Mouse (Mus musculus) hematopoietic stem cell, adult 5-6 weeks (primary cell): ENCODE measurements around the gene Prtg. TPM values are rescaled to one million over a fixed set of nuclear protein-coding genes. Genes with fewer than 3 reads are reported as not detected.

Experiments
- ATAC-seq, 2 experiments: fragments of 125-278 bp in 1 of 2; replicated peaks in 1 of 2; 2 replicates each; pipeline ENCODE4 v1.8.0; 2016 to 2017; ENCODE audit warnings: inconsistent platforms in 2 of 2, mild to moderate bottlenecking in 2 of 2, moderate number of reproducible peaks in 2 of 2, low read depth in 1 of 2, moderate TSS enrichment in 1 of 2; ENCODE audit not compliant: low FRiP score in 2 of 2, poor library complexity in 2 of 2, severe bottlenecking in 2 of 2, insufficient read depth in 1 of 2, low TSS enrichment in 1 of 2
- total RNA-seq: library from RNA; stranded (forward); fragments of 172-1452, 232-1000 nt; gene quantifications from 2 replicates; pipeline ENCODE4 v1.2.3, GENCODE M21; 2017

The Prtg gene
- total RNA-seq, 1 experiment from 2014 or later: not detected

- ATAC-seq: no peak
Measured at GRCm38 (mm10) chr9:72806146-72806545, 528 bp upstream of the Prtg start.

- ATAC-seq: peak in 1 of 2 experiments; percentile 25; a peak in 1 of 4 replicates
Measured at GRCm38 (mm10) chr9:72807420-72808005, 839 bp downstream of the Prtg start.

- ATAC-seq: no peak
Measured at GRCm38 (mm10) chr9:72808176-72808575, 1.5 kb downstream of the Prtg start.

GRCm38 (mm10) chr9:72808586-72808985 lies 1.9 kb downstream of the Prtg start:
- no peak for ATAC-seq

GRCm38 (mm10) chr9:72809077-72809476 lies 2.4 kb downstream of the Prtg start:
- no peak for ATAC-seq

GRCm38 (mm10) chr9:72810607-72811006 lies 3.9 kb downstream of the Prtg start:
- no peak for ATAC-seq

- ATAC-seq: no peak
Measured at GRCm38 (mm10) chr9:72812091-72812490, 5.4 kb downstream of the Prtg start.

GRCm38 (mm10) chr9:72812594-72813570 lies 6.2 kb downstream of the Prtg start:
- no peak for ATAC-seq

GRCm38 (mm10) chr9:72825511-72825910 lies 18.8 kb downstream of the Prtg start:
- ATAC-seq: no peak

GRCm38 (mm10) chr9:72825976-72826375 lies 19.3 kb downstream of the Prtg start:
- ATAC-seq: no peak

- ATAC-seq: no peak
Measured at GRCm38 (mm10) chr9:72828616-72829257, 22.1 kb downstream of the Prtg start.

- no peak for ATAC-seq
Measured at GRCm38 (mm10) chr9:72833992-72834696, 27.5 kb downstream of the Prtg start.

GRCm38 (mm10) chr9:72835007-72835406 lies 28.3 kb downstream of the Prtg start:
- no peak for ATAC-seq

GRCm38 (mm10) chr9:72836708-72837495 lies 30.2 kb downstream of the Prtg start:
- no peak for ATAC-seq

- no peak for ATAC-seq
Measured at GRCm38 (mm10) chr9:72837598-72838160, 31.0 kb downstream of the Prtg start.

GRCm38 (mm10) chr9:72838256-72838655 lies 31.6 kb downstream of the Prtg start:
- ATAC-seq: no peak
